Mouse (Mus musculus): ENCODE measurements at regions not wholly inside any gene's neighbourhood (a gene's known extent, or its start where the extent isn't known, plus 50 kb on each side); places are given as distances from the start of the nearest gene placed in this dataset.

DNA sequence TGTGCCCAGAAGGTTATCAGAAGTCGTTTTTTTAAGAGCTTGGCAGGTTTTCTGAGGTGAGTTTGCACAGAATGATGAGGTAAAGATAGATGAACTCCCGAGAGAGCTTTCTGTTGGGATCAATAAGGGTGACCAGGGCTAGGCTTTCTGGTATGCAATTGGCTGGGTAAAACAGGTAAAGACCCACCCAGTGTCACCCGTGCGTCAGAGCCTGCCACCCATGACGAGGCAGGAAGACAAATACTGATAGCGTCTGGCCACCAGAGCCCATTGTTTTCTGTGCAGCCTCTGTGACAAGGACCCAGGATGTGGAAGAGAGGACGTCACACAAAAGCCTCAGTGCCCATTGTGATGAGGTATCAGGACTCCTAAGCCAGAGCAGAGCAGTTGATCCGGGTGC lies 58.0 kb upstream of the Vps8 start:
- no peak for TF ChIP-seq CTCF (IDR thresholded peaks at IDR 0.05; ENCODE audit: low read depth)
- TF ChIP-seq EP300 (IDR thresholded peaks at IDR 0.05; ENCODE audit: low read depth) = no peak

Data from liver, embryonic 14.5 days (tissue).